Mouse (Mus musculus): ENCODE data around the gene Shcbp1l. TPM values are rescaled to one million over a fixed set of nuclear protein-coding genes. Genes with fewer than 3 reads are reported as not detected.

The Shcbp1l gene
- polyA plus RNA-seq, 1 experiment from 2014 or later, result 0.27 TPM

- no peak for ATAC-seq (ENCODE audit: low FRiP score, low read depth)
- Histone ChIP-seq H3K9ac (no peak overlapping the region), H3K4me2 (replicated peaks) (no peak overlapping the region), H3K36me3 (no peaks in the 10 kb centered on the region), H3K9me3 (no peaks in the 10 kb centered on the region), H3K4me1 (no peaks in the 10 kb centered on the region), H3K27me3 (replicated peaks) (no peaks in the 10 kb centered on the region), H3K27ac (no peak overlapping the region), H3K4me3 (no peak overlapping the region)
- 93% methylated on average over 2 of the region's 2 CpGs for WGBS
Measured at GRCm38 (mm10) chr1:153432329-153432728, 7.4 kb downstream of the Shcbp1l start.

DNA sequence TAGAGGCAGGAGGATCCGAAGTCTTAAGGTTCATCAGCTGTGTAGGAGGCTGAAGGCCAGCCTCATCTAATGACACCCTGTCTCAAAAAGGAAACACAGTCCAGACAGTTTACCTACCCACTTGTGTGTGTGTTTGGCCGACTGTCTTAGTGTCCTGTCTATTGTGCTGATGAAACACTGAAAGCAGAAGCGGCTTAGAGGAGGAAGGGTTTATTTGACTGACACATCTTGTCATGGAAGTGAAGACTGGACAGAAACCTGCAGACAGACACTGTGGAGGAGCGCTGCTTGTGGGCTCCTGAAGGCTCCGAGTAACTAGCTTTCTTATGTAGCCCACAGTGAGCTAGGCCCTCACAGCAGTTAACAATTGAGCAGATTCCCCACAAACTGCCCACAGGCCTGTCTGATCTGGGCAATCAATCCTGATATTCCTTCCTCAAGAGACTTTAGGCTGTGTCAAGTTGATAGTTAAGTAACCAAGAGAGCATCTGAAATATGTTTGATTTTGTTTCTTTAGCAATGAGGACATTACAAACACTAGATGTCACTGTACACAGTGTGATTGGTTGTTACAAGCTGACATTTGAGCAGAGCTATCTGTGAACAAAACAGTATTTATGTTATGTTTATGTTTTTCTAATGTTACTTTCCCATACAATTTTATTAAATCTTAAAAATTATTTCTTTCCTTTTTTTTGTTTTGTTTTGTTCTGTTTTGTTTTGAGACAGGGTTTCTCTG lies 9.1 kb downstream of the Shcbp1l start:
- H3K27me3 ChIP-seq (replicated peaks), result no peaks in the 10 kb centered on the region
- 83% methylated on average over 5 of the region's 5 CpGs for WGBS
- ATAC-seq (ENCODE audit: low FRiP score, low read depth), result no peak
- H3K4me2 ChIP-seq (replicated peaks), result no peak overlapping the region
- H3K9ac ChIP-seq, result no peak overlapping the region
- no peaks in the 10 kb centered on the region for H3K36me3 ChIP-seq
- H3K4me1 ChIP-seq, result no peaks in the 10 kb centered on the region
- no peak overlapping the region for H3K27ac ChIP-seq
- H3K4me3 ChIP-seq, result no peak overlapping the region
- H3K9me3 ChIP-seq, result no peaks in the 10 kb centered on the region

- WGBS, result 90% methylated on average over 11 of the region's 11 CpGs
Measured at GRCm38 (mm10) chr1:153437536-153437935, 12.6 kb downstream of the Shcbp1l start.

DNA sequence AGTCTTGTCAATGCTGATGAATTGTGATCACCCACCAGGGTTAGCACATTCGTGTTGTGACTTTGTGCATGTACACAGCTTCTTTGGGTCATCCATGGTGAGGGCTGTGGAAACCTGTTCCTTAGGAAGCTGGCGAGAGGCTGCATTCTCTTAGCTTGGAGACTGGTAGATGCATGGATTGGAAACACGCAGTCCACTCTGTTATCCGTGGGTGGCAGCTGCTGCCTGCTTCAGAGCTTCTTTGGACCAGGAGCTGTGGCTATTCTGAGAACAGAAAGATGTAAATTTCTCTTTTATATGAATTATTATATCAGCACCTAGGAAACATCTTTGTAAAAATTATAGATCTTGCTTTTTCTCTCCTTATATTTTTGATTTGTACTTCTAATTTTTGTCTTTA lies 15.8 kb downstream of the Shcbp1l start:
- H3K4me3 ChIP-seq, result no peak overlapping the region
- no peaks in the 10 kb centered on the region for H3K4me1 ChIP-seq
- no peak overlapping the region for H3K9ac ChIP-seq
- 86% methylated on average over 4 of the region's 4 CpGs for WGBS
- H3K27ac ChIP-seq, result no peak overlapping the region
- no peaks in the 10 kb centered on the region for H3K9me3 ChIP-seq
- ATAC-seq (ENCODE audit: low FRiP score, low read depth), result no peak
- H3K4me2 ChIP-seq (replicated peaks), result no peak overlapping the region
- no peaks in the 10 kb centered on the region for H3K27me3 ChIP-seq (replicated peaks)
- no peaks in the 10 kb centered on the region for H3K36me3 ChIP-seq

More at GRCm38 (mm10) chr1:153437536-153437935, 12.6 kb downstream of the Shcbp1l start:
- no peaks in the 10 kb centered on the region for H3K36me3 ChIP-seq
- no peaks in the 10 kb centered on the region for H3K9me3 ChIP-seq
- no peak overlapping the region for H3K9ac ChIP-seq
- no peak for ATAC-seq (ENCODE audit: low FRiP score, low read depth)
- no peaks in the 10 kb centered on the region for H3K27me3 ChIP-seq (replicated peaks)
- no peak overlapping the region for H3K27ac ChIP-seq
- no peak overlapping the region for H3K4me3 ChIP-seq
- no peaks in the 10 kb centered on the region for H3K4me1 ChIP-seq
- no peak overlapping the region for H3K4me2 ChIP-seq (replicated peaks)

DNA sequence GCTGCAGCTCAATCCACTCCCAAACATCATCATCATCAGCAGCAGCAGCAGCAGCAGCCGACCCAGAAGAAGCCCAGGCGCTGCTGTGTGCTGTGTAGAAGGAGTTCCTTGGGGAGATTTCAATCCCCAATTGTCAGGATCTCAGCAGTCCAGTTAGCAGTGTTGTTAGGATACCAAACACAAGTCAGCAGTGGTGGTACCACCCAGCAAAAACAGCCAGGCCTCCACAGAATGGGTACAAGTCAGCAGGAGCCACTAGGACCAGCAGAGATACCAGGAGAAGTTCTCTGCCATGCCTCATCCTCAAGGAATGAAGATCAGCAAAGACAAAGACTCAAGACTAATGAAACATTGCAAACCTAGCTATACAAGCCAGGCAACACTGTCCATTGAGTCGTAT lies 16.7 kb downstream of the Shcbp1l start:
- no peaks in the 10 kb centered on the region for H3K36me3 ChIP-seq
- H3K27ac ChIP-seq, result no peak overlapping the region
- no peak overlapping the region for H3K4me2 ChIP-seq (replicated peaks)
- H3K4me1 ChIP-seq, result no peaks in the 10 kb centered on the region
- H3K27me3 ChIP-seq (replicated peaks), result no peaks in the 10 kb centered on the region
- no peaks in the 10 kb centered on the region for H3K9me3 ChIP-seq
- 85% methylated on average over 3 of the region's 3 CpGs for WGBS
- H3K9ac ChIP-seq, result no peak overlapping the region
- H3K4me3 ChIP-seq, result no peak overlapping the region
- ATAC-seq (ENCODE audit: low FRiP score, low read depth), result no peak

DNA sequence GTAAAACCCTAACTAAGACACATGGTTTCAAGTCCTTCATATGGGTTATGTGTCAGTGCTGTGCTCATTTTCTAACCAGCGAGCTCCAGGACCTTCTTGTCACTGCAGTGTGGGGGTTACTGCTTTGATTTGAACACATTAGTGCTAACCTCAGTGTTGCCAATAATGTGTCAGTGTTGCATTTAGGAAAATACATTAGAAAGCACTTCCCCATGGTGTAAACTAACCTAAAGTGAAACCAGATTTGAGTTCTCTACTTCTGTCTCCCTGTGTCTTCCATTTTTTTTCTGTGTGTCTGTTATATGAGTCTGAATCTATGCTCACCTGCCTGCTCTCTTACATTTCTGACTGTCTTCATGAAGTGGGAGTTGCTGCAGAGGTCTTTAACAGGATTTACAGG lies 18.1 kb downstream of the Shcbp1l start:
- WGBS, result 89% methylated on average over 1 of the region's 1 CpGs
- Histone ChIP-seq H3K9me3 (no peaks in the 10 kb centered on the region), H3K4me2 (replicated peaks) (no peak overlapping the region), H3K9ac (no peak overlapping the region), H3K27me3 (replicated peaks) (no peaks in the 10 kb centered on the region), H3K4me1 (no peaks in the 10 kb centered on the region), H3K36me3 (no peaks in the 10 kb centered on the region), H3K4me3 (no peak overlapping the region), H3K27ac (no peak overlapping the region)
- ATAC-seq (ENCODE audit: low FRiP score, low read depth), result no peak

GRCm38 (mm10) chr1:153443632-153444031 lies 18.7 kb downstream of the Shcbp1l start:
- 85% methylated on average over 4 of the region's 4 CpGs for WGBS
- no peaks in the 10 kb centered on the region for H3K27me3 ChIP-seq (replicated peaks)

GRCm38 (mm10) chr1:153446120-153446831 lies 21.3 kb downstream of the Shcbp1l start:
- H3K4me3 ChIP-seq, result no peak overlapping the region
- no peaks in the 10 kb centered on the region for H3K4me1 ChIP-seq
- H3K27ac ChIP-seq, result no peak overlapping the region
- no peak overlapping the region for H3K4me2 ChIP-seq (replicated peaks)
- no peaks in the 10 kb centered on the region for H3K27me3 ChIP-seq (replicated peaks)
- no peaks in the 10 kb centered on the region for H3K36me3 ChIP-seq
- no peak for ATAC-seq (ENCODE audit: low FRiP score, low read depth)
- H3K9ac ChIP-seq, result no peak overlapping the region
- H3K9me3 ChIP-seq, result no peaks in the 10 kb centered on the region
- WGBS, result 93% methylated on average over 20 of the region's 20 CpGs

More at GRCm38 (mm10) chr1:153443632-153444031, 18.7 kb downstream of the Shcbp1l start:
- ATAC-seq (ENCODE audit: low FRiP score, low read depth), result no peak
- Histone ChIP-seq H3K36me3 (no peaks in the 10 kb centered on the region), H3K9me3 (no peaks in the 10 kb centered on the region), H3K27ac (no peak overlapping the region), H3K4me1 (no peaks in the 10 kb centered on the region), H3K9ac (no peak overlapping the region), H3K4me3 (no peak overlapping the region), H3K4me2 (replicated peaks) (no peak overlapping the region)

DNA sequence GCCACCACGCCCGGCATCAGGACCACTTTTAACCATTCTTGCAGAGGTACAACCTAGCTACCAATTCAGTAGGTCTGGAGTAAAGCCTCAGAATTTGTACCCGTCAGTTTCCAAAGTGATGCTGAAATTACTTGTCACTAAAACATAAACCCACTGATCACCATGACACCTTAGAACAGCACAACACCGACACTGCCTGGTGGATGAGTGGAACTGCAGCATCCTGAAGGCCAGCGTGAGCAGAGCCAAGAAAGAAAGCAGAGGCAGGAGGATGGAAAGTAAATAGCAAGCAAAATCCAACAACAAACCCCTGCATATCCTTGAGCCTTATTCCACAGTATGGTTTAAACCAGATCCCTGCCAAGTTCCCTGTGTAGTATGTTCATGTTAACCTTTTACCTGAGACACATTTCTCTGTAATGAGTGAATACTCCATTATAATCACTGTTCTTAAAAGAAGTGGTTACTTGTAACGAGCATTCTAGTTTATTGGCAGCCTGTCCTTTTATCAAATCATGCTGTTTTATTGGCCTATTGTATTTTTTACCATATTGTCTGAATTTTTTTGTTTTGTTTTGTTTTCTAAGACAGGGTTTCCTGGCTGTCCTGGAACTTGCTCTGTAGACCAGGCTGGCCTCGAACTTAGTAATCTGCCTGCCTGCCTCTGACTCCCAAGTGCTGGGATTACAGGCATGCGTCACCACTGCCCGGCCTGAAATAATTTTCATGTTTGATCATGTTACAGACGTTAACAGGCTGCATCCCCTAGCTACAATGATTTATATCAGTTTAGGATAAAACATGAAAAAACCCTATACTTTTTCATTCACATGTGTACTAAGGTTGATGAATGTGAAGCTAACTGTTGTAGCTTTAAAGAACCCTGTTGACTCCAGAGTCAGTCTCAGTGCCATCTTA lies 26.5 kb downstream of the Shcbp1l start:
- peaks cover 30% of the 10 kb centered on the region for H3K36me3 ChIP-seq

DNA sequence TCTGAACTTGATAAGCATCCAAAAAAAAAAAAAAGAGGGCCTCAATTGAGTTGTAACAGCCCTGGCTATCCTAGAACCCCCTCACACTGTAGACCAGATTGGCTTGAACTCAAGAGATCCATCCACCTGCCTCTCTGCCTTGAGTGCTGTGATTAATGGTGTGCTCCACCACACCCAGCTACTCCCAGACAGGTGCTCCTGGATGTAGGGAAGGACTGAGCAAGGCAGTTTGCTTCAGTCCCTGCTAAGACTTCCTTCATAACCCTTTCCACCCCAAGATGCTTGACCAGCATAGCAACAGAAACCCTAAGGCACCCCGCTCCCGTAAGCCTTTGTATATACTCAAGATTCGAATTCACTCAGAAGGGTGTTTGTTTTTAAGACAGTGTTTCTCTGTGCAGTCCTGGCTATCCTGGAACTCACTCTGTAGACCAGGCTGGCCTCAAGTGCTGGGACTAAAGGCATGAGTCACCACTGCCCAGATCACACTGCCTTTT lies 28.2 kb downstream of the Shcbp1l start:
- Histone ChIP-seq H3K9ac (no peak overlapping the region), H3K4me2 (replicated peaks) (no peak overlapping the region), H3K27me3 (replicated peaks) (no peaks in the 10 kb centered on the region), H3K27ac (no peak overlapping the region), H3K9me3 (no peaks in the 10 kb centered on the region), H3K4me1 (no peaks in the 10 kb centered on the region), H3K36me3 (peaks cover 40% of the 10 kb centered on the region), H3K4me3 (no peak overlapping the region)
- no peak for ATAC-seq (ENCODE audit: low FRiP score, low read depth)
- WGBS, result 92% methylated on average over 3 of the region's 3 CpGs

More for the DNA sequence above, 26.5 kb downstream of the Shcbp1l start:
- Histone ChIP-seq H3K4me2 (replicated peaks) (no peak overlapping the region), H3K4me3 (no peak overlapping the region), H3K27ac (no peak overlapping the region), H3K9ac (no peak overlapping the region), H3K9me3 (no peaks in the 10 kb centered on the region), H3K4me1 (no peaks in the 10 kb centered on the region), H3K27me3 (replicated peaks) (no peaks in the 10 kb centered on the region)
- WGBS, result 76% methylated on average over 10 of the region's 10 CpGs
- ATAC-seq (ENCODE audit: low FRiP score, low read depth), result 0 out of 2 replicates have a peak, but pooled peaks have one; percentile 38

DNA sequence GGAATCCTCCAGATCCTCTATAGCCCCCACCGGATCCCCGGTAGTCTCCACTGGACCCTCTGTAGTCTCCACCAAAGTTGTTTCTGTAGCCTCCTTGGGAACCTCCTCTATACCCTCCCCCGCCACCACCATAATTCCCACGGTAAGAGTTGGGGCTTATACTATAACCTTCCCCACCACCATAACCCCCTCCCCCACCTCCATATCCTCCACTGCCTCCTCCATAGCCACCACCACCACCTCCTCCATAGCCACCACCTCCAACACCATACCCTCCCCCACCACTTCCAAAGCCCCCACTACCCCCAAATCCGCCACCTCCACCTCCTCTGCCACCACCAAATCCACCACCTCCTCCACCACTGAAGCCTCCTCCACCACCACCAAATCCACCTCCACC lies 31.2 kb downstream of the Shcbp1l start:
- no peaks in the 10 kb centered on the region for H3K4me1 ChIP-seq
- H3K36me3 ChIP-seq, result peaks cover 67% of the 10 kb centered on the region

GRCm38 (mm10) chr1:153461796-153462195 lies 36.8 kb downstream of the Shcbp1l start:
- H3K4me3 ChIP-seq, result no peak overlapping the region
- H3K4me1 ChIP-seq, result no peaks in the 10 kb centered on the region
- H3K27ac ChIP-seq, result no peak overlapping the region
- peaks cover 78% of the 10 kb centered on the region for H3K36me3 ChIP-seq
- no peaks in the 10 kb centered on the region for H3K9me3 ChIP-seq
- no peak for ATAC-seq (ENCODE audit: low FRiP score, low read depth)
- WGBS, result 84% methylated on average over 1 of the region's 1 CpGs
- H3K4me2 ChIP-seq (replicated peaks), result no peak overlapping the region
- no peaks in the 10 kb centered on the region for H3K27me3 ChIP-seq (replicated peaks)
- no peak overlapping the region for H3K9ac ChIP-seq

More for the DNA sequence above, 31.2 kb downstream of the Shcbp1l start:
- ATAC-seq (ENCODE audit: low FRiP score, low read depth), result peak; percentile 39; the same call in 1 of the 2 replicates
- 90% methylated on average over 5 of the region's 5 CpGs for WGBS
- no peaks in the 10 kb centered on the region for H3K27me3 ChIP-seq (replicated peaks)
- H3K9ac ChIP-seq, result no peak overlapping the region
- H3K9me3 ChIP-seq, result no peaks in the 10 kb centered on the region
- no peak overlapping the region for H3K27ac ChIP-seq
- no peak overlapping the region for H3K4me2 ChIP-seq (replicated peaks)
- H3K4me3 ChIP-seq, result no peak overlapping the region

All from neural tube, embryonic 12.5 days (tissue).